Mouse (Mus musculus) brain, adult 2 months (tissue): Measurements from ENCODE around the gene B4galnt2.
A peak's percentile ranks its signal among the peaks of the same experiment; 100 is the strongest.

Experiments
- DNase-seq: peaks from one replicate; pipeline ENCODE4 v3.0.0; 2011; ENCODE audit warnings: low read depth, low spot score

Gene B4galnt2

DNA sequence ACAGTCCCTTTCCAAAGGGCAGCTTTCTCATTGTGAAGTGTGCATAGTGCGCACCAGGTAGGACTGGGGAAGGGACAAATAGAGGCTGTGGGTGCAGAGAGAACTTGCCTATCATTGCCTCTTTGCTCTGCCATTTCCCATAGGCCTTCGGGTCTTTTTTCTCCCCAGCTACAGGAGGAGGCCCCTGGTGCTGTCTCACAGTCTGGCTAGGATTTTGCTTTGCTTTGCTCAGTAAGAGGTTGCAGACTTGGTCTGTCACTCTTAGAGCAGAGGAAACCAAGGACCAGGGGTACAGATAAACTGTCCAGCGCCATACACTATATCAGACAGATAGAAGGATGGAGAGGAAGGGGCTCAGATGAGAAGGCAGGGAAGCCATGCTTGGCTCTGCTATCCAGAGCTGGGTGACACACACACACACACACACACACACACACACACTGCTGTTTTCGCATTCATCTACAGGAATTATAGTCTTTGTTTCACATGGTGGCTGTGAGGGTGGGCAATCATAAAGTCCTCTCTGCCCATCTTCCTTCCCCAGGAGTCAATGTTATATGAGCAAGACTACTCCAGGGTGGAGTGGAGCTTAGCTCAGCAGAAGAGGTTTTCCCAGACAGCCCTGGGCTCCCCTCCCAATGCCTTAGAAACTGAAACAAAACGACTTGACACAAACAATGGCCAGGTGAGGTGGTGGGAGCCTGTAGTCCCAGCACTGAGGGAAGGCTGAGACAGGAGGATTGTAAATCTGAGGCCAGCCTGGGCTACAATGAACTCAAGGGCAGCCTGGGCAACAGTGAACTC, 73.8 kb downstream of the B4galnt2 start:
- no peak for DNase-seq

DNA sequence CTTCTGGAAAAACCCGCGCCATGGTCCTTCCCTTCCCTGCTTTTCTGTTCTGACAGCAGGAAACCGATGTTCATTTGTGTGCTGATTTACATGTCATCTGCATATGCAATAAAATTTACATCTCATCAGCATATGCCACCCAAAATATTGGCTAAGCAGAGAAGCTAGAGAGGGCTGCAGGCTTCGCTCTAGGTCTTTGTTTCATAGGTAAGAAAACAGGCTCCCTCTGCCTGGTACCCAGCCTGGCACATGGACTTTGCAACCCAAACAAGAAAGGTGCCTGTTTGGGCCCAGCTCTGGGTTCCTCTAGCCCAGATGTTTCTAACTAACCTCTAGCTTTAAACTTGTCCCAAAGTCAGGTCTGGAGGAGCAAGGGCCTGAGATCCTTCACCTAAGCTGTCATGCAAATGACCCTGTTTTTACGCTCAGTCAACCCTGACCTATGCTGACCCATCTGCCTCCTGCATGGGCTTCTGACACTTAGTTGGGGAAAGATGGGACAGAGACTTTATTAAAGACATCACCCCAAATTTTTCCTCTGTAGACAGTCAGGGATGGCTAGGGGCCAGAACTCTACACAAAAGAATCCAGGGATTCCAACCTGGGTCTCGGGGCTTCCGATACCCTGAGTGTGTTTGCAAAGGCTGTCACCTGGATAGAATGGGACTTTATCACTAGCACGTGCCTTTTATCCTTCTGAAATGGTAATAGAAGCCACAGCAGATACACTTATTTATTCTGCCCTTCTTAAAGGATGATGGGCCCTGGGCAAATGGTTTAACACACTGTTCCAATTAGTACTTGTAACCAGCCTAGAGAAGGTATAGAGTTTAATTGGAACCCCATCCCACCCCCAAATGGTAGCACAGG, 75.5 kb downstream of the B4galnt2 start:
- no peak for DNase-seq

DNA sequence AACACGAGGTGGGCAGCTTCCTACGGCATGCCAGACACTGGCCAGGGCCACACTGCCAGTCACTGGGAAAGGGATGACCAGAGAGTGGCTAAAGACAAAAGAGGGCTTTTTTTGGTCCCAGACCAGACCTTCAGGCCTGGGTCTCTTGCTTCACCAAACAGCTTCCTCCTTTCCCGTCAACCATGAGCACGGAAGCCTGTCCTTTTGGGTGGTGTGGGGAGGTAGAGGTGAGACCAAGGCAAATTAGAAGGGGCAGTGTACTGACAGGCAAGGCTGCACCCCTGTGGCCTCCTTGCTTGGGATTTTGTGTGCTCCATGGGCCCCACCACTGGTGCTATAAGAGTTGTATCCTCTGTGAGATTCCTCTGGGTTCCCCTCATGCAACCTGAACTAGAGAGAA, 76.1 kb downstream of the B4galnt2 start:
- no peak for DNase-seq

DNA sequence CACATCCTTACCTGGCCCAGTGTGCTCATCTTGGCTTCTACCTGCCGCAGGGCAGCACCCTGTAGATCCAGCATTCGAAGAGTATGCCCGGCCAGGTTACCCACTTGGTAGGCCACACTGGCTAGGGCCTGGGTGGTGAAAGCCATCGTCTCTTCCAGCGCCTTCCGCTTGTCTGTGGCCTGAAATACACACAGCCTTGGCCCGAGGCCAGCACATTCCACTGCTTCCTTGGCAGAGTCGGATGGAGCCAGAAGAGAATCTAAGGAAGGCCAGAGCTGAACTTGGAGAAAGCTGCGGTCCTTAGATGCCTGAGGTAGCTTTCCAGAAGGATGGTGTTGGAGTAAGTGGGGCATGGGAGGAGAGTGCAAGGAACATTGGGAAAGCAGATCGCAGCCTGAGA, 77.6 kb downstream of the B4galnt2 start, which contains the start of gene Gngt2:
Gngt2 (plus strand) TSS at position 158 of the 400 bp plus-strand sequence.
- peak; percentile 73 for DNase-seq

DNA sequence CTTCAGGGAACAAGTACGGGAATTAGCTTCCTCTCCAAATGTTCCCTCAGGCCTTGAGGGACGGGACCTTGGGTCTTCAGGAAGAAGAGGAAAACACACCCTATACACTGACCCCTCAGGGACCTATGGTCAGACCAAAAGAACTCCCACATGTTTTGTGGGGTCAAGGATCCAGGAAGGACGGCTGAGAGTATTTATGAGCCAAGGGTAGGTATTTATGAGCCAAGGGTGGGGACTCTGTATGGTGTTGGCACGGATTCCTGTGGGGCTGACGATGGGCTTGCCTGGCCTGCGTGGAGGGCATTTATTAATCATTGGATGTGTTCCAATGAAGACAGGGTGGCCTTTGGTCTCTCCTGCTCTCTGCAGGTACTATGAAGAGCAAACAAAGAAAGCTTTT, 78.3 kb downstream of the B4galnt2 start:
- no peak for DNase-seq

DNA sequence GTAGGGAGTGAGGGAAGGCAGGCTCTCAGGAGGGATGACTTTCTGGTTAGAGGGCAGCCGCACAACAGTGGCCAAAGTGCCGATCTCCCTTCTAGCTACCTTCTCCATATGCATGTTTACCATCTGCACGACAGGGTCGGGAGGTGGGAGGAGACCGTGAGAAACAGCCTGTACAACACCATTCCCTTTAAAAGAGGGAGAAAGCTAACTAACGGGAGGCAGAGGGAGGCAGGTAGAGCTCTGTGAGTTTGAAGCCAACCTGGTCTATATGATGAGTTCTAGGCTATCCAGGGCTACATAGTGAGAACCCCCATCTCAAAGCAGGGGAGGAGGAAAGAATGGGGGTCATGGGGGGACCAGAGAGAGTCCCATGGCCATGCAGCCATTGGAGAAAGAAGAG, 78.9 kb downstream of the B4galnt2 start:
- no peak for DNase-seq

DNA sequence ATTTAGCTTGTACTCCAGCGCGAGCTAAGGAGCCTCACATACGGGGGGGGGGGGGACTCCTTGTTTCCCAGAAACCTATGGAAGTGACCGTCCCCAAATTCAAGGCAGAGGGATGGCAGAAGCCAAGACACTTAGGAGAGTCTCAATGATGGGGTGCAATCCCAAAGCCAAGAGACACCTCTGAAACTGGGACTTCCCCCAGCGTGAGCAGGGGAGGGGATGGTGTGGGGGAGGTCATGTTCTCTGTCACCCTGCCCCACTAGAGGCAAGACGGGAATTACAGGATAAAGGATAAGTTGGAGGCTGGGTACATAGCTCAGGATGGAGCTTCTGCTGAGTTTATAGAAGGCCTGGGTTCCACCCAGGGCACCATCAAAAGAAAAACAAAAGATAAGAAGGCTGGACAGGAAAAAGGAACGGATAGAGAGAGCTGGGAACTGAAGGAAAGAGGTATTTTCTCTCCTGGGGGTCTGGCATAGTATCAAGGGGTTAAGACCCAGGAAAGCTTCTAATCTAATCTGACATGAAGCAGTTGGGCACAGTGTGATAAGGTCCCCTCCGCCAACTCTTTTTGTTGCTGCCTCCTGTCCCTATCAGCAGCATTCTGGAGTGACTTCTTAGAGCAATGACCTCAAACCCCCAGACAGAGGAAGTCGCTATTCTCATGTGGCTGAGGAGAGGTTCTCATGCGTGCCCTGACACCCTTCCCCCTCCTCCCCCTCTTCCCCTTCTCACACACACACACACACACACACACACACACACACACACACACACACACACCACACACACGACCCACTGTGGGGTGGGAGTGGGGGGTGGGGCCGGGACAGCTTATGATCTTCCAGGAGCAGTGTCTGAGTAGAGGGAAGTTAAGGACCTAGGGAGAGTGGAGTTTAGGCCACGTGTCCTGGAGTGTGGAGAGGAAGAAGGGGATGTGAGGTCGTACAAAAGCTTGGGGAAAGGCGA, 79.7 kb downstream of the B4galnt2 start:
- peak; percentile 46 for DNase-seq

DNA sequence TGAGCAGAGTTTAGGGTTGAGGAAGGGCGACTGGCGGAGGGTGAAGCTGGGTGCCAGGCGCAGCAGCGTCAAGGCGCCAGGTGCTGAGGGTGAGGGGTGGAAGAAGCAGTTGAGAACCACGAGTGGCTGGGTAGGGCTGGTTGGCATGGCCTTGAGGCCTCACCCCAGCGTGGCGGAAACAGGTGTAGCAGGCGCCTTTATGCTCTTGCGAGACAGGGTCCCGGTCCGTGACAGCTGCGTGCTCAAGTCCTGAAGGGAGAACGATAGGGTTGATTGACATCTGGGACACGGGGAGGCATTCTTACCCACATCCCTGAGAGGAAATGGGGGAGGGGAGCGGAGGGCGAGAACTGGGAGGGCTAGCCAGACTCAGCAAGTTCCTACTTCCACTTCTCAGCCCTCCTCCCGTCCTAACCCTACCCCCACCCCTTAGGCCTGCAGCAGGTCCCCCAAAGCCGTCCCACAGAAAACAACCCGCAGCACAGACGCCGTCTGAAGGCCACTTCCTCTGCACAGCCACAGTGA, 80.5 kb downstream of the B4galnt2 start:
- DNase-seq, result peak; percentile 70

DNA sequence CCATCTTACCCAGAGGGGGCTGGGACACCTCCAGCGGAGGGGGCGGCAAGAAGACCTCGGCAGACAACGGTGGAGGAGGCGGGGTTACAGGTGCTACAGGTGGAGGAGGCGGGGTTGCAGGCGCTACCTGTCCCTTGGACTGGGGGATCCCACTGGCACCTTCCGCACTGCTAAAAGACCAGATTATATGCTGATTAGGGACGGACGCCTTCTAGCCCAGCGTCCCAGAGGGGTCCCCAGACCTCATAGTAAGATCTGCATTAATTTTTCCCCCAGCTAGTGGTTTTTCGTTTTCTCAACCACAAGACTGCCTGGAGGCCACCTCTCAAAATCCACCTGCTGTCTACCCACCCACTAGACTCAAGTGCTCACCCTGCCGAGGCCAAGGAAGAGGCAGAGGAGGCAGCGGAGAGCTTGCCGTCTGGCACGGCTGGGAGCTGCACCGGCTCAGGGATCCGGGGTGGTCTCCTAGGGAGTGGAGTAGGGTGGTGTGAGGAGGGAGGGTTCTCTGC, 81.0 kb downstream of the B4galnt2 start:
- no peak for DNase-seq

DNA sequence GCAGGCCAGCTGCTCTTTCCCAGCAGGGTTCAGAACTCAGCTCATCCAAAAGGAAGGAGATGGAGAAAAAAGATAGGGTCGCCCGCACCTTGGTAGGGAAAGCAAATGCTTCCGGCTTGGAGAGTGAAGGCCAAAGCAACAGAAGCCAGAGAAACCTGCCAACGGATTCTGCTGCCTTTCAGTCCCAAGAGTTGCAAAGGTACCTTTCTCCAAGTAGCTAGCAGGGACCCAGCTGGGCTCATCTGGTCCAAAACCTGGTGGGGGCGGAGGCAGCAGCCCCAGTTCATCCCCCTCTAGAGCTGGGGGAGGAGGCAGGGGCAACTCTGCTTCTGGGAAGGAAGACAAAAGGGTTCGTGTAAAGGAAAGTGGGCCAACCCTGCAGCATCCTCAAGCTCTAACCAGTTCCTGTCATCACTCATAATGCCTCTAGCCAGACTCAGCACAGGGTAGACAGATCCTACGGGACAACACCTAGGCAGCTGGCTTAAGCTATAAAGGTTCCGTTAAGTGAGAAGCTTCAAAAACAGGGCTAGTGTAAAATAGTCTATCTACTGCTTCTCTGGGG, 81.6 kb downstream of the B4galnt2 start:
- DNase-seq, result no peak

DNA sequence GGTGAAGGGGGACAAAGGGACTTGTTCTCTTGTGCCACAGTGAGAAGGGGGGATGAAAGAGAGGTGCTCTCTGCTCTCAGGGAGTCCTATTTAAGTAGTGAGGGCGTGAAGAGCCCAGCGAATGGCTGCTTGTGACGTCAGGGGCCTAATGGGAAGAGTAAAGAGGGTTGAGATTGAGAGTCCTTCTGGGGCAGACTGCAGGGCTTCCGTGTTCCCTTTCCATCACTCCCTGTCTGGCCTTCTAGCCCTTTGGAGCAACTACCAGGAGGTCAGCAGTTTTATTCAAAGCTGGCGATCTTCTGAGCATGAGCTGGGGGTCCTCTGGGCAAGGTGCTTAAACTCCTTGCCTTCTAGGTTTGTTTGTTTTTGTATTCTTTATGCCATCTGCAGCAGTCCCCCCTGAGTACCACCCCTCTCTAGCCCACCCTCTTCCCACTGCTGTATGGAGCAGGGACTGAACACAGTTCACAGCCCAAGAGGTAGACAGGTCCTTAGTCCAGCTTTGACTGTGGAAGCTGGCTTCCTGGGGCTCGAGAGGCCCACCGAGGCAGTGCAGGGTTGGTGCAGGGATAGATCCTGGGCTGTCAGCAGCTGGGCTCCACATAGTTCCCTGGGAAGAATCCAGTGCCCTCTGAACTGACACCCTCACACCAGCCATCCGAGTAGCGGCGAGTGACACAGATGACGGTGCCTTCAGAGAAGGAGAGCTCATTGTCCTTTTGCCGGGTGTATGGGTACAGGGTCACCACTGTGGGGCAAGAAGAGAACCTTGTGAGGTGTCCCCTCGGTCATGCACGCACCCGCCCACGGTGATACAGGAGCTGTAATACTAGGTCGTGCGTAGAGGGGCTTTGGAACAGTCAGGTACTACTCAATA, 82.3 kb downstream of the B4galnt2 start:
- DNase-seq, result no peak

DNA sequence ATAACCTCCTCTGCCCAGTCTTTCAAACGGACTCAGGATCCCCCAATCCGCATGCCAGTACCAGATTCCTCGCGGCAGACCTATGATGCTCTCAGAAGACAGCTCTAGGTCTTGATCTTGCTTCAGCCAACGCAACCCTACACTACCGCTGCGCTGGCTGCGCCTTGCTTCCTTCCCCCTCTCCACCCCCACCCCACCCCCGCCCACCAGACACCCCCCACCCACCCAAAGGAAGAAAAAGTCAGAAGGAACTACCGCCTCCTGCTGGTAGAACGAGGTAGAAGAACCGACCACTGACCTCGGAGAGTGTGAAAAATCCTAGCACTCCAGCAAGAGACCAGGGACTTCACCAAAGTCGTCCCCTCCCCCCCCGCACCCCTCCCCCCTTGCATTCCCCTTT, 83.0 kb downstream of the B4galnt2 start:
- no peak for DNase-seq

DNA sequence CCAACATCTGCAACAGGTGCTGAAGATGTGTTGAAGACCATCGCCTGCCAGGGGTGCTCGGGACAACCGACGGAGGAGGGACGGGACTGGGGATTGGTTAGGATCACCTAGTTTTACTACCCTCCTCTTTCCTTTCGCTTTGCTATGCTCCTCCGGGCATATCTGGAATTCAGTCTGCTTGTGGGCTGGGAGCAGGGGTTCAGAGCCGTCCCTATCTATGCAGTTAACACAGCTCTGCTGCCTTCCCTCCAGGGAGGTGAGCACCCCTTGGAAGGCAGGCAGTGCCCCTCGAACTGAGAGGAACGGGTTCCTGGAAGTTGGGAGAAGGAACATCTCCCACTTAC, 83.4 kb downstream of the B4galnt2 start:
- no peak for DNase-seq

DNA sequence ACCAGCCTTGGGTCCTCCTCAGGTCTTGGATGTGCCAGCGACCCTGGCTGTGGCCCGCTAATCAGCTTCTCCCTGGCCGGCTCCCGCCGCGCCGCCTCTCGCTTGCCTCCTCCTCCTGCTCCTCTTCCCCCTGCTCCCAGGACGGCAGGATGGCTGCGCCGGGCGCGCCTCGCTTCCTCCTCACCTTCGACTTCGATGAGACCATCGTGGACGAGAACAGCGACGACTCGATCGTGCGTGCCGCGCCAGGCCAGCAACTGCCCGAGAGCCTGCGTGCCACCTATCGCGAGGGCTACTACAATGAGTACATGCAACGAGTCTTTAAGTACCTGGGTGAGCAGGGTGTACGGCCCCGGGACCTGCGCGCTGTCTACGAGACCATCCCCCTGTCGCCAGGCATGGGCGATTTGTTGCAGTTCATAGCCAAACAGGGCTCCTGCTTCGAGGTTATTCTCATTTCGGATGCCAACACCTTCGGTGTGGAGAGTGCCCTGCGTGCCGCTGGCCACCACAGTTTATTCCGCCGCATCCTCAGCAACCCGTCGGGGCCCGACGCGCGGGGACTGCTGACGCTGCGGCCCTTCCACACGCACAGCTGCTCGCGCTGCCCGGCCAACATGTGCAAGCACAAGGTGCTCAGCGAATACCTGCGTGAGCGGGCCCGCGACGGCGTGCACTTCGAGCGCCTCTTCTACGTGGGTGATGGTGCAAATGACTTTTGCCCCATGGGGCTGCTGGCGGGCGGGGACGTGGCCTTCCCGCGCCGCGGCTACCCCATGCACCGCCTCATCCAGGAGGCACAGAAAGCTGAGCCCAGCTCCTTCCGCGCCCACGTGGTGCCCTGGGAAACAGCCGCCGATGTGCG, 84.0 kb downstream of the B4galnt2 start:
- DNase-seq, result no peak

DNA sequence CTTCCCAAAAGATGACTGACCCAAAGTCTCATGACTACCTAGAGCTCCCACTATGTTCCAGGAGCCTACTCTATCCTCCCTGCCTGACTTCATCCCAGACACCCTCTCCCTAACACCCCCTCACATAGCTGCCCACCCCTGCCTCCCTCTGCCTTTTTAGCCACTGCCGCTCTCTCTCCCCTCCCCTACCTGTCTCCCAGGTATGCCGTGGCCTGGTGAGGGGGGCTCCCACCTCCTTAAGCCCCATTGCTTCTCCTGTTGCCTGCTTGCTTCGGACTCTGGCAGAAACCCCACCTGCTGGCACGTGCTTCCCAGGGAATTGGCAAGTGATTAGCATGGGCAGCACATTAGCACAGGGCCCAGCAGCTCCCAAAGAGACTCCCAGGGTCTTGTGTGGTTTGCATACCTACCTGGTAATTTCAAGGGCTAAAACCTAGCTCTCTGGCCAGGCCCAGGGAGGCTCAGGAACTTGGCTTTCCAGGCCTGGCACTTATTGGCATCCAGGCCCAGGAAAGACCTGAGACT, 85.1 kb downstream of the B4galnt2 start:
- DNase-seq, result no peak

DNA sequence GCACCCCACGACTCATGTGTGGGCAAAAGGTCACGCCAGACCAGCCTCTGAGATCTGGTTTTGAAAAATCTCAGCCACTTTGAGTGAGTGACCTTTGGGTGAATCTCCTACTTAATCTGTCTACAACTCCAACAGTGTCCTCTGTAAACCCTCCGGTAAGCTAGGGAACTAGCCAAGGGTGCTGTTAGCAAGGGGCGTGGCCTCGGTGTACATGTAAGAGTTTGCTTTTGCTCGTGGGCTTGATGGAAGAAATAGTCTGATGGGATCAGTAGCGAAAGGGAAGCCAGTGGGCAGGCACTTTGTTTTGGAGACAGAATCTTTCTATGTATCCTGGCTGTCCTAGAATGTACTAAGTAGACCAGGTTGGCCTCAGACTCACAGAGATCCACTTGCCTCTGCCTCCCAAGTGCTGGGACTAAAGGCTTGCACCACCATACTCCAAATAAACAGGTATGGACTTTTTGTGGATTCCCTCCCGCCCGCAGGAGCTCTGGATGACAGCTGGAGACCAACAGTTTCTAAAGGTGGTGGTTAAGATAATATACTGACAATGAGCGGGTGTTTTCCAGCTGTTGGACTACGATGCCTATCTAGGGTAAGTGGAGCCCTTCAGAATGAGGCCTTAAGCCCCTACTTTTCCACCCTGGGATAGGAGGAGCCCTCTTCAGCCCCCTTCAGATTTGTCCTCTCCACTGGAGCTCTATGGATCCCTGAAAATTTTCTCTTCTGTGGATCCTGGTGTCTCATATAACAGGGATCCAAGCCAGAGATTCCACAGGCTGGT, 86.3 kb downstream of the B4galnt2 start:
- DNase-seq, result no peak

DNA sequence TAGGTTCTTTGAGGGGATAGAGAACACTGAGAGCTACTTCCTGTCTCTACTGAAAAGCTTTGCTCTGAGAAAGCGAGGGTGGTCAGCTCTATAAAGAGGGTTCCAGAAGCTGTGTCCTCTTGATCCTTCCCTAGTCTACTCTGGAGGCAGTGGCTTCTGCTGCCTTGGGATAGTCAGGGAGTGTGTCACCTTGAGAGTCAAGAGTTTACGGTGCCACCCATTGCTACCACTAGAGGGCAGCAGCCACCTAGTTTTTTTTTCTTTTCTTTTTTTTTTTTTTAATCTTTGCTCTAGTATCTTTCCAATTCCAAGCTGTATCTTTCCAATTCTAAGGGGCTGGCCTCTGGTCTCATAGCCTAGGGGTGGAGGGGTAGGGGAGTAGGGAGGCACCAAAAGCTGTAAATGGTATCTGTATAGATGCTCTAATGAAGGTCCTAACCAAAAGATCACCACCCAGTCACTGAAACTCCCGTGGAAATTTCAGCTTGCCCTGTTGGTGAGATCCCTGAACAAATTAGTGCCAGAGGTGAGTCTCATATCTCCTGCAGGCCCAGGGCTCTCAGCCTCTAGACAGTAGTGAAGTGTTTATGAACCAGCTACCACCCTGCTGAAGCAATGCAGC, 87.1 kb downstream of the B4galnt2 start:
- peak; percentile 82 for DNase-seq

DNA sequence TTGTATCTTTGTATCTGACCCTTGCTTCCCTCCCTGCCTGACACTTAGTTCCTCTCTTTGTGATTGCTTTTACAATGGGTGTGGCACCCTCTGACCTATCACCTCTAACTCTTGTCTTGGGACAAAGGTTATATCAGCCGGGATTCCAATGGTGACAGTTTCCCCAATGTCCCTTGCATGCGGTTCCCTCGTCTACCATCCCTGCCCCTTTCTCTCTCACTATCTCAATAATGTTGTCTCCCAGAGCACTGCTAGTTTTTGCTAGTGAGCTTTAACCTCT, 87.6 kb downstream of the B4galnt2 start:
- no peak for DNase-seq
